Mouse (Mus musculus) E14TG2a.4 (cell line): Measurements from ENCODE around the gene Slc8a2.

Experiments used
- CTCF ChIP-seq: conservative IDR thresholded peaks from 2 replicates; pipeline ENCODE4 v1.5.1; 2014; ENCODE audit warnings: low read length
- NANOG ChIP-seq: IDR thresholded peaks from 2 replicates; pipeline ENCODE4 v1.6.1; 2014; ENCODE audit warnings: borderline replicate concordance, low read length, mixed read lengths
- POU5F1 ChIP-seq: IDR thresholded peaks from 2 replicates; pipeline ENCODE4 v1.6.1; 2014; ENCODE audit warnings: low read length, borderline replicate concordance

DNA sequence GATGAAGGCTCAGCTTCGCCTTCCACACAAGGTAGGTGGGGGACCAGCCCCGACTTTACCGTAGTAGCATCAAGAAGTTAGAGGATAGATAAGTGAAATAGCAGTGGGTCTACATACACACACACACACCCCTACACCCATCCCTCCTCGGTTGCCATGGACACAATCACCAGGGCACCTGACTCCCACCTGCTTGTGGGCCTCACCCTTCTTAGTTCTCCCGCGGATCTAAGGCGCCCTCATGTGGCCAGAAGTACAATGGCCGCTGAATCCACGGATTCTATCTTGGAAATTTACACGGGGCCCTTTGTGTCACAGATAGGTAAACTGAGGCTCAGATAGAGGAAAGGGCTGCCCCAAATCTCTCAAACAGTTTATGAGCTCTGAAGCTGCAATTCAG is 23.9 kb downstream of the Slc8a2 start:
- TF ChIP-seq CTCF, result peak; percentile 84
- TF ChIP-seq NANOG, result no peak
- no peak for TF ChIP-seq POU5F1
